19 mouse cellular contexts compared by ENCODE assay signal in the genomic region with DNA sequence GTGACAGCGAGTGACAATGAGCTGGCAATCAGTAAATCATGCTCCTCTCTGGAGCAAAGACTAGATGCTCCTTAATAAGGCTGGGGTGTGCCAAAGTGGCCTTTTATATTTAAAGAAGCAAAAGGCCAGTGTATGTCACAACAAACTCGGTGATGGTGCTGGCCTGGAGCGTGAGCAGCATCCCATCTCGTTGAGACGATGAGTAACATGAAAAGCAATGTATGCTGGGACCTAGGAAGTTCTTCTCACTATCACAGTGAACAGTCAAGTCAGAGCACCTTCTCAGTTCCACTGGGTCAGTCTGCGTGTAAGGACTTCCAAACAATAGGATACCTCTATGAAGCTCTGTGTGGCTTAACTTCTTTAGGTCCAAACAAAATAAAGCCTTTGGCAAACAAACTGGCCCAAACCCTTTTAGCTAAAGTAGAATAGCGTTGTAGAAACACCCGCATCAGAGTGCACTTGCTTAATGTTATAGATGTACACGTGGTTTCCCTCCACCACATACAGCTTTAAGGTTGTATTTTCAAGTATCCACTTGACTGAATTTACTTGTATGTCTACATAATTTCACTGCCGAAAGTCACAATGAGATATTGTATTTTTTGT. TPM values are rescaled to one million over a fixed set of nuclear protein-coding genes. Genes with fewer than 3 reads are reported as not detected.
DNase-seq lines count a peak whose midpoint lies in the region; ATAC-seq and TF ChIP-seq lines count a peak whose summit lies in the region.
"Had no signal": no experiment of that assay in that cellular context is flagged by ENCODE, and none has a peak within 500 bp of the region (broad histone marks: within the 10 kb centered on the region; RNA-seq: fewer than 3 reads in every experiment).

No protein-coding gene starts in this region.

- H3K4me1 ChIP-seq in thymus, adult 2 months (replicated peaks; ENCODE audit: control insufficient read depth, insufficient read depth, low read length) = peaks cover 28% of the 10 kb centered on the region
- peaks cover 37 to 59% of the 10 kb centered on the region in 2 experiments for H3K4me1 ChIP-seq in liver, embryonic 14.5 days (replicated peaks; ENCODE audit: control insufficient read depth in 2 of 2, insufficient read depth in 2 of 2, low read length in 1 of 2)
- H3K4me1 ChIP-seq in small intestine, adult 2 months (ENCODE audit: control insufficient read depth, insufficient read depth, insufficient read length, low read length) = no peaks in the 10 kb centered on the region; the same call in 1 of the 2 replicates
- H3K4me1 ChIP-seq: forebrain, embryonic 12.5 days; hindbrain, embryonic 10.5 days; lung, embryonic 15.5 days; midbrain, embryonic 10.5 days; neural tube, embryonic 15.5 days had no signal

- no peak overlapping the region for H3K9ac ChIP-seq in liver, embryonic 14.5 days (replicated peaks)
- H3K9ac ChIP-seq: forebrain, embryonic 12.5 days; lung, embryonic 15.5 days; neural tube, embryonic 15.5 days had no signal

- no peaks in the 10 kb centered on the region for H3K27me3 ChIP-seq in thymus, adult 2 months (ENCODE audit: control insufficient read depth, insufficient read depth, low read length)
- H3K27me3 ChIP-seq in liver, embryonic 14.5 days (ENCODE audit: control insufficient read depth, insufficient read depth, low read length) = no peaks in the 10 kb centered on the region
- no peaks in the 10 kb centered on the region for H3K27me3 ChIP-seq in small intestine, adult 2 months (ENCODE audit: control insufficient read depth, insufficient read depth, low read length)

- peak overlapping the region; percentile 55 for H3K27ac ChIP-seq in thymus, adult 2 months (ENCODE audit: control insufficient read depth, insufficient read depth, low read length)
- 0 out of 2 replicates have a peak overlapping the region, but pooled peaks have one; percentile 10 for H3K27ac ChIP-seq in liver, embryonic 14.5 days
- peak overlapping the region; percentile 39 for H3K27ac ChIP-seq in small intestine, adult 2 months (ENCODE audit: insufficient read depth, low read depth, low read length)
- H3K27ac ChIP-seq: forebrain, embryonic 12.5 days; heart, adult 2 months; hindbrain, embryonic 10.5 days; lung, embryonic 15.5 days; midbrain, embryonic 10.5 days; neural tube, embryonic 15.5 days had no signal

- H3K36me3 ChIP-seq in thymus, adult 2 months (ENCODE audit: control insufficient read depth, insufficient read depth, low read length) = no peaks in the 10 kb centered on the region
- H3K36me3 ChIP-seq in liver, embryonic 14.5 days (replicated peaks; ENCODE audit: control insufficient read depth, insufficient read depth, low read depth) = peaks cover 7% of the 10 kb centered on the region
- no peaks in the 10 kb centered on the region for H3K36me3 ChIP-seq in small intestine, adult 2 months (ENCODE audit: control insufficient read depth, insufficient read depth, low read length)
- H3K36me3 ChIP-seq: forebrain, embryonic 12.5 days; hindbrain, embryonic 10.5 days; lung, embryonic 15.5 days; midbrain, embryonic 10.5 days; neural tube, embryonic 15.5 days had no signal

- DNase-seq in thymus, adult 2 months = no peak
- no peak for DNase-seq in thymus, postnatal 0 days (ENCODE audit: low spot score)
- peak; percentile 57 for DNase-seq in T-cell, adult 2 months (ENCODE audit: low spot score)
- DNase-seq in liver, embryonic 14.5 days (ENCODE audit: low read depth in 3 of 3, low spot score in 3 of 3) = no peak
- no peak for DNase-seq in spleen, adult 18-20 months
- no peak for DNase-seq in spleen, postnatal 36 days (ENCODE audit: low spot score in 2 of 2)
- DNase-seq: adrenal gland, adult 2 months; cerebellum, adult 9-11 months; heart, adult 2 months; kidney, adult 18-20 months; kidney, postnatal 14 days; lung, postnatal 4 days; right cerebral cortex, postnatal 25 days had no signal

- H3K4me2 ChIP-seq in liver, embryonic 14.5 days (ENCODE audit: low read depth) = no peak overlapping the region
- H3K4me2 ChIP-seq: forebrain, embryonic 12.5 days; lung, embryonic 15.5 days; neural tube, embryonic 15.5 days had no signal

- no peaks in the 10 kb centered on the region for H3K9me3 ChIP-seq in liver, embryonic 14.5 days (ENCODE audit: control insufficient read depth, low read length)
- H3K9me3 ChIP-seq: forebrain, embryonic 12.5 days; hindbrain, embryonic 10.5 days; lung, embryonic 15.5 days; midbrain, embryonic 10.5 days; neural tube, embryonic 15.5 days had no signal

- no peak for TF ChIP-seq EP300 in liver, embryonic 14.5 days (IDR thresholded peaks at IDR 0.05; ENCODE audit: low read depth)

- H3K4me3 ChIP-seq in thymus, adult 2 months (ENCODE audit: control insufficient read depth, insufficient read depth, low read length) = no peak overlapping the region; the same call in 1 of the 2 replicates
- H3K4me3 ChIP-seq in liver, embryonic 14.5 days (ENCODE audit: insufficient read depth in 1 of 2, low read depth in 2 of 2, low read length in 2 of 2) = no peak overlapping the region
- H3K4me3 ChIP-seq in small intestine, adult 2 months (ENCODE audit: low read depth, low read length) = no peak overlapping the region
- H3K4me3 ChIP-seq: forebrain, embryonic 12.5 days; heart, adult 2 months; hindbrain, embryonic 10.5 days; lung, embryonic 15.5 days; midbrain, embryonic 10.5 days; neural tube, embryonic 15.5 days had no signal

- 30% methylated on average over 10 of the region's 10 CpGs for WGBS in thymus, adult 2 months
- 66% methylated on average over 10 of the region's 10 CpGs for whole genome bisulfite sequencing in liver, embryonic 14.5 days (ENCODE audit: insufficient replicate concordance)
- 73% methylated on average over 10 of the region's 10 CpGs for WGBS in small intestine, adult 2 months

- no peak for TF ChIP-seq CTCF in thymus, adult 2 months (IDR thresholded peaks at IDR 0.05; ENCODE audit: borderline replicate concordance, control insufficient read depth, extremely low read depth, insufficient read depth, low read length, poor library complexity)
- no peak for TF ChIP-seq CTCF in liver, embryonic 14.5 days (IDR thresholded peaks at IDR 0.05; ENCODE audit: low read depth)
- TF ChIP-seq CTCF in small intestine, adult 2 months (IDR thresholded peaks at IDR 0.05; ENCODE audit: extremely low read depth, insufficient read length, insufficient replicate concordance, low read depth, low read length) = no peak

- no peak for TF ChIP-seq POLR2A in thymus, adult 2 months (IDR thresholded peaks at IDR 0.05; ENCODE audit: control insufficient read depth, extremely low read depth, insufficient read depth, low read length, poor library complexity)
- TF ChIP-seq POLR2A in small intestine, adult 2 months (IDR thresholded peaks at IDR 0.05; ENCODE audit: low read depth, low read length) = no peak

- no peak for ATAC-seq in liver, embryonic 14.5 days (ENCODE audit: insufficient read depth)

RNA-seq across cellular contexts. Expression of a gene that starts 7.9 kb away (rescaled TPM):
- 645 and 923 TPM in 2 replicates for polyA plus RNA-seq in thymus, adult 2 months (2012; rRNA removed)
- 91.7 and 100 TPM in 2 replicates for polyA plus RNA-seq in thymus, postnatal 0 days (2015; fragmentation: Nextera tagmentation; extraction: Ambion mirVana)
- 63.3 and 65.4 TPM in 2 replicates for polyA plus RNA-seq in liver, embryonic 14.5 days (2012; rRNA removed)
- 46.6 and 60.5 TPM in 2 replicates for polyA plus RNA-seq in liver, embryonic 14.5 days (2014; fragmentation: Nextera tagmentation; extraction: Ambion mirVana)
- polyA plus RNA-seq in small intestine, adult 2 months (2012; rRNA removed) = 15.6 and 21.9 TPM in 2 replicates
